Mouse (Mus musculus) E14TG2a.4 (cell line): Measurements from ENCODE around the gene Nnat.

Experiments
- CTCF ChIP-seq: conservative IDR thresholded peaks from 2 replicates; pipeline ENCODE4 v1.5.1; 2014; ENCODE audit warnings: low read length
- NANOG ChIP-seq: IDR thresholded peaks from 2 replicates; pipeline ENCODE4 v1.6.1; 2014; ENCODE audit warnings: borderline replicate concordance, low read length, mixed read lengths
- POU5F1 ChIP-seq: IDR thresholded peaks from 2 replicates; pipeline ENCODE4 v1.6.1; 2014; ENCODE audit warnings: low read length, borderline replicate concordance

- no peak for TF ChIP-seq CTCF
- no peak for TF ChIP-seq POU5F1
- no peak for TF ChIP-seq NANOG
Observed at GRCm38 (mm10) chr2:157518451-157518850, 41.4 kb upstream of the Nnat start.
